Mouse (Mus musculus) C2C12 (cell line): ENCODE measurements at regions not wholly inside any gene's neighbourhood (a gene's known extent, or its start where the extent isn't known, plus 50 kb on each side); places are given as distances from the start of the nearest gene placed in this dataset.

Experiments
- CTCF ChIP-seq: IDR thresholded peaks from one replicate; pipeline ENCODE4 v1.5.1; 2011; ENCODE audit not compliant: control insufficient read depth, insufficient read depth, insufficient read length
- FOSL1 ChIP-seq: IDR thresholded peaks from one replicate; pipeline ENCODE4 v1.8.0; 2011; ENCODE audit warnings: mild to moderate bottlenecking, low read length; ENCODE audit not compliant: poor library complexity, insufficient read depth, severe bottlenecking
- MAX ChIP-seq: IDR thresholded peaks from one replicate; pipeline ENCODE4 v1.6.1; 2011; ENCODE audit warnings: mild to moderate bottlenecking, control low read depth
- MYOG ChIP-seq: IDR thresholded peaks from one replicate; pipeline ENCODE4 v1.6.1; 2011; ENCODE audit not compliant: control insufficient read depth, insufficient read length; ENCODE audit errors: extremely low read depth

- TF ChIP-seq CTCF (no peak), MAX (peak; percentile 92), MYOG (no peak), FOSL1 (no peak)
Measured at GRCm38 (mm10) chr15:85675736-85676135, 59.0 kb upstream of the Ppara start.
